19 mouse cellular contexts compared by ENCODE assay signal in genomic region chr14:7877957-7878356, GRCm38 (mm10).
"Had no signal": no experiment of that assay in that cellular context is flagged by ENCODE, and none has a peak within 500 bp of the region (broad histone marks: within the 10 kb centered on the region; RNA-seq: fewer than 3 reads in every experiment).

No protein-coding gene starts in this region.

- ATAC-seq: liver, embryonic 12.5 days; midbrain, embryonic 15.5 days had no signal

- H3K4me2 ChIP-seq: limb, embryonic 13.5 days; liver, embryonic 12.5 days; liver, embryonic 15.5 days; lung, embryonic 15.5 days; midbrain, embryonic 12.5 days; midbrain, embryonic 15.5 days; neural tube, embryonic 12.5 days; neural tube, embryonic 15.5 days had no signal

- DNase-seq: kidney, adult 9 months; kidney, postnatal 14 days; kidney, postnatal 4 days; liver; lung, adult 18-20 months; lung, postnatal 10 days; lung, postnatal 36 days; retina, postnatal 1 day; thymus, adult 18-20 months; thymus, postnatal 36 days had no signal

- H3K9me3 ChIP-seq: limb, embryonic 10.5 days; limb, embryonic 13.5 days; liver, embryonic 12.5 days; liver, embryonic 15.5 days; lung, embryonic 15.5 days; midbrain, embryonic 12.5 days; midbrain, embryonic 15.5 days; neural tube, embryonic 12.5 days; neural tube, embryonic 15.5 days had no signal

- H3K4me1 ChIP-seq: limb, embryonic 13.5 days; liver, embryonic 15.5 days; lung, embryonic 15.5 days; midbrain, embryonic 12.5 days; midbrain, embryonic 15.5 days; neural tube, embryonic 12.5 days; neural tube, embryonic 15.5 days had no signal

- H3K4me3 ChIP-seq: limb, embryonic 10.5 days; limb, embryonic 13.5 days; liver, embryonic 12.5 days; liver, embryonic 15.5 days; lung, embryonic 15.5 days; midbrain, embryonic 12.5 days; midbrain, embryonic 15.5 days; neural tube, embryonic 12.5 days; neural tube, embryonic 15.5 days had no signal

- H3K27me3 ChIP-seq: limb, embryonic 13.5 days; liver, embryonic 12.5 days; liver, embryonic 15.5 days; lung, embryonic 15.5 days; midbrain, embryonic 12.5 days; midbrain, embryonic 15.5 days; neural tube, embryonic 12.5 days; neural tube, embryonic 15.5 days had no signal

- H3K27ac ChIP-seq: limb, embryonic 10.5 days; limb, embryonic 13.5 days; liver, embryonic 12.5 days; liver, embryonic 15.5 days; lung, embryonic 15.5 days; midbrain, embryonic 12.5 days; midbrain, embryonic 15.5 days; neural tube, embryonic 12.5 days; neural tube, embryonic 15.5 days had no signal

- H3K9ac ChIP-seq: limb, embryonic 13.5 days; liver, embryonic 12.5 days; liver, embryonic 15.5 days; lung, embryonic 15.5 days; midbrain, embryonic 12.5 days; midbrain, embryonic 15.5 days; neural tube, embryonic 12.5 days; neural tube, embryonic 15.5 days had no signal

- H3K36me3 ChIP-seq: midbrain, embryonic 12.5 days had no signal
